Mouse (Mus musculus): ENCODE results near the gene Fxr1. TPM values are rescaled to one million over a fixed set of nuclear protein-coding genes. Genes with fewer than 3 reads are reported as not detected.
"Not testable (repeated sequence)": the region's sequence is repeated elsewhere in the genome, so short reads cannot be mapped to it uniquely, and the experiment has no call there.

The Fxr1 gene
- polyA plus RNA-seq, 1 experiment = 7.3 TPM

- WGBS = 85% methylated on average over 3 of the region's 3 CpGs
- no peak for DNase-seq (ENCODE audit: low read depth, low spot score)
Measured at GRCm38 (mm10) chr3:34035706-34036105, 16.0 kb downstream of the Fxr1 start.

DNA sequence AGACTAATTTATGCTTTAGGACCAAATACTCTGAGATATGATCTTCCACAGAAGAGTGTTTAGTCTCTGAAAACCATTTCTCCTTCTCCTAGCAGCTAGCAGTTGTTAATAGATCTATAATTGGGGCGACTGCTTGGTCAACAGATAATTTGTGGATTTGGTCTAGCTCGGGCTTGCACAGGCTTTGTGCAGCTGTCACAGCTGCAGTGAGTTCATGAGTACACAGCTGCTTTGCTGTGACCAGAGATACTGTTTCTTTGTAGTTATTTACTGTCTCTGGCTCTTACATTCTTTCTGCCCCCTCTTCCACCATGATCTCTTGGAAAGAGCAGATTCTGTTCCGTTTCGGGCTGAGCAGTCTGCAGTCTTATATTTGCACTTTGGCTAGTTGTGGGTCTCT lies 22.2 kb downstream of the Fxr1 start:
- WGBS = 86% methylated on average over 4 of the region's 4 CpGs
- DNase-seq (ENCODE audit: low read depth, low spot score) = no peak

DNA sequence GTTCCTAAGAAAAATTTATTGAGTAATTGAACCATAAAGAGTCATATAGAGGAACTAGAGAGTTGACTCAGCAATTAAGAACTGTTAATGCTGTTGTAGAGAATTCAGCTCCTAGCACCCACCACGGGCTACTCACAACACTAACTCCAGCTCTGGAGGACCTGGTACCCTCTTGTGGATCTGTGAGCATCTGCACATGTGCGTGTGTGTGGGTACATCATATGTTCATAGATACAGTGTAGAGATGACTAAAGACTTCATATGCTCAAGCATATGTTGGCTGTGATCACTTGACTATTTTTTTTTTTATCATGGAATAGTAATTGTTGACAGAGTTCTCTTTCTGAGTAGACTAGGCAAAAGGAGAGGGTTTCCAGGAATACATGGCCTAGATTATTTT lies 42.6 kb downstream of the Fxr1 start:
- 77% methylated on average over 2 of the region's 2 CpGs for WGBS

GRCm38 (mm10) chr3:34068943-34069342 lies 49.2 kb downstream of the Fxr1 start:
- DNase-seq (ENCODE audit: low read depth, low spot score) = not testable (repeated sequence)
- 89% methylated on average over 7 of the region's 7 CpGs for WGBS

More for the DNA sequence above, 42.6 kb downstream of the Fxr1 start:
- no peak for DNase-seq (ENCODE audit: low read depth, low spot score)

- no peak for DNase-seq (ENCODE audit: low read depth, low spot score)
- WGBS = 87% methylated on average over 6 of the region's 6 CpGs
Measured at GRCm38 (mm10) chr3:34072726-34073125, 53.0 kb downstream of the Fxr1 start.

DNA sequence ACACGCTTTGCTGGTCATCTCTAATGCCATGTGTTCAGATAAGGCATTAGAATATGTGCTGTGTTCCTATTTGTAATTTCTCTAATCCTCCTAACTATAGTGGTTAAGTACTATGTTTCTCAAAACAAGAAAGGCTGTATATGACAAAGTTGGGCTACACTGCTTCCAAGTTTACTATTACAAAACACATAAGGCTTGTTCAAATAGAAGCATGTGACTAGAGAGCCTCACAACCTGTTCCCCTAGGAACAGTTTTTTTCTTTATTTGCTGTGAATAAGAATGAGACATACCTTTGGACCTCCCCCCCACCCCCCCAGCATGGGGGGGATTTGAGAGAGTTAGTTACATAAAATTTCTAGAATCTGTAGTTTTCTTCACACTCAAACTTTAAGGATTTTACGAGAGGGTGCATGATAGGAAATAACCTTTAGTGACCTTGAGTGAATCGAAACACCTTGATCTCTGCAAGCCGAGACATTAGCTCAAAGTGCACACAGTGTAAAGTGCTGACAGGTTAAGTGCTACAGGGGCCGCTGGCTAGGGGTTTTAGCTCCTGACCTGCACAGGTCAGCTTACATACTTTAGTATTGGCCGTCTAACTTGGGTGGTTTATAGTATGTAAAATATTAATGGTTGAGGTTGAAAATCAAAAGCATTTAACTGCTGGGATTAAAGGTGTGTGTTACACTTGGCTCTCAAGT lies 56.5 kb downstream of the Fxr1 start:
- DNase-seq (ENCODE audit: low read depth, low spot score) = no peak
- 63% methylated on average over 6 of the region's 6 CpGs for WGBS

- WGBS = under 1% methylated on average over 50 of the region's 50 CpGs
- DNase-seq (ENCODE audit: low read depth, low spot score) = peak; percentile 78
Measured at GRCm38 (mm10) chr3:34080900-34081662, 61.3 kb downstream of the Fxr1 start, which contains the start of gene Dnajc19. Gene Dnajc19, minus strand, starts transcription at chr3:34081321.

DNA sequence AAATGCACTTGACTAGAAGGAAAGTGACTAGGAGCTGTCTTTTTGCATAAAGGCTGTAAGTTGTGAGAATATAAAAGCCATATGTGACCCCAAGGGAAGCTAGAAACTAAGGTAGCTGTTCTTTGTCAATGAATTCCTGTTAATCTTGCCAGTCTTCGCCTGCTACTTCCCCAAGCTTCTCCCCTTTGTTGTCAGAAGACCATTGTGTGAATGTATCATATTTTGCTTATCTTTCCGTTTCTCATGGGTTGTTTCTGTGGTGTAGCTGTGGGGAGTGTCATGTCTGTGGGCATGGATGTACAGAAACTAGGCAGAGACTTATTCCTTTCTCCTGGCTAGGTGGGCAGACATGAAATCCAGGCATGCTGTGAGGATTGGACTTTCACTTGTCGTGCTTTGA lies 62.2 kb downstream of the Fxr1 start:
- DNase-seq (ENCODE audit: low read depth, low spot score) = no peak
- 93% methylated on average over 3 of the region's 3 CpGs for WGBS

GRCm38 (mm10) chr3:34083655-34084054 lies 63.9 kb downstream of the Fxr1 start:
- no peak for DNase-seq (ENCODE audit: low read depth, low spot score)
- WGBS = 73% methylated on average over 5 of the region's 5 CpGs

- WGBS = 73% methylated on average over 2 of the region's 2 CpGs
- no peak for DNase-seq (ENCODE audit: low read depth, low spot score)
Measured at GRCm38 (mm10) chr3:34102891-34103290, 83.1 kb downstream of the Fxr1 start.

- 54% methylated on average over 7 of the region's 7 CpGs for WGBS
- DNase-seq (ENCODE audit: low read depth, low spot score) = no peak
Measured at GRCm38 (mm10) chr3:34103902-34104672, 84.3 kb downstream of the Fxr1 start.

DNA sequence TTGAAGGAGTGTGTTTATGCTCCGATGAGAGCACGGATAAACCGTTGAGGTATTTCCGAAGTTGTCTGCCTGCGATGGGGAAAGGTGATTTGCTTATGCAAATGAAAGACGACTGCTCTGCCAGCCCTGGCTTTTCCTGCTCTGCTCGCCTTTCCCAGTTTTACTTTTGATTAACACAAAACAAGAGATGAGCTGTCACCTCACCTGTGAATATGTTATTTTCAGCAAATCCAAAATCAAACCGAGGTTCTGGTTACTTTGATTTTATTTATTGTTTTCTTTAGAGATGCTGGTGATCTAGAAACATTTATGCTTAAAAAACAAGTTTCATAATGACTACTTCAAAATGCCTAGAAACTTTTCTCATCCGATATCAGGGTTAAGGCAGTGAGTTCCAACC lies 86.7 kb downstream of the Fxr1 start:
- no peak for DNase-seq (ENCODE audit: low read depth, low spot score)
- WGBS = 10% methylated on average over 9 of the region's 9 CpGs

- no peak for DNase-seq (ENCODE audit: low read depth, low spot score)
- WGBS = 73% methylated on average over 3 of the region's 3 CpGs
Measured at GRCm38 (mm10) chr3:34107631-34108030, 87.9 kb downstream of the Fxr1 start.

- 68% methylated on average over 11 of the region's 11 CpGs for WGBS
- DNase-seq (ENCODE audit: low read depth, low spot score) = no peak
Measured at GRCm38 (mm10) chr3:34111941-34112685, 92.4 kb downstream of the Fxr1 start.

DNA sequence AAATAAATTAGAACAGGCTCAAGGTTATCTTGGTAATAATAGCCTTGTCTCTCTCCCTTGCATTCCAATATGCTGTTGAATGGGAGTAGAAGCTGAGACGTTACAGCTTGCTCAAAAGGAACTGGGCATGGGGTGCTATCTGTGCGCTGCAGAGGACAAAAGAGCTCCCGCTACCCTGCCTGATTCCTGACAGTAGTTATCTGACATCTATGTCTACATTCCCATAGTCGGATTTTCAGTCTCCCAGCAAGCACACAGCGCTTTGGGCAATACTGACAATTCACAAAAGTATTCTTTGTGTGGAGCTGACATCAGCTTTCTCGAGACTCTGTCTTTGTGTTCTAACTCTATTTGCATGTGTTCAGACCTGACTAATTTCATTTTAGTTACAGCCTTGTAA lies 96.1 kb downstream of the Fxr1 start:
- no peak for DNase-seq (ENCODE audit: low read depth, low spot score)
- WGBS = 64% methylated on average over 6 of the region's 6 CpGs

DNA sequence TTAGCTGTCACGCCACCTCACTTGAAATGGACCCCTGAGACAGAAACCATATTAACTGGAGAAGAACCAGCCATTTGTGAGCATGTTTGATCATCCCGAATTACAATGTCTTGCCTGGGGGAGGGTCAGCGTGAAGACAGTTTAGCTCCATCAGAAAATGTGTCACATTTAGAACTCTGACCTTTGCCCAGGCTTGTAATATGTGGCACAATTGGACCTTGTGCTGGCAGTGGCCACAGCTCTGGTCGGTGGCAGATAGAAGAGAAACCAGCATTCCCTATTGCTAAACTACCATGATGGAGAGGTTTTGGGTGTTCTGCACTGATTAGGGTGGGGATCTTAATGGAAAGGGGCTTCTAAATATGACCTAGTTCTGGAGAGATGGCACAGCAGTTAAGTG lies 100.1 kb downstream of the Fxr1 start:
- no peak for DNase-seq (ENCODE audit: low read depth, low spot score)

More for the DNA sequence above, 100.1 kb downstream of the Fxr1 start:
- 50% methylated on average over 4 of the region's 4 CpGs for WGBS
